Mouse (Mus musculus) layer of hippocampus, adult 2 months (tissue): ENCODE measurements around the gene Olfr49. TPM values are rescaled to one million over a fixed set of nuclear protein-coding genes. Genes with fewer than 3 reads are reported as not detected.

Source experiments
- DNase-seq, 2 experiments: peaks; one replicate each; pipeline ENCODE4 v3.0.0; 2022; ENCODE audit warnings: low spot score in 2 of 2
- H3K27ac ChIP-seq: fragments of 200-600 bp; 2 replicates; pipeline ENCODE4 v1.8.1; 2022
- H3K4me3 ChIP-seq: fragments of 200-600 bp; 2 replicates; pipeline ENCODE4 v1.8.1; 2022; ENCODE audit warnings: mild to moderate bottlenecking
- CTCF ChIP-seq: fragments of 200-600 bp; conservative IDR thresholded peaks from 2 replicates; pipeline ENCODE4 v1.8.1; 2022; ENCODE audit warnings: antibody characterized with exemption, mild to moderate bottlenecking, moderate library complexity
- total RNA-seq, 2 experiments: library from RNA; stranded (reverse); gene quantifications; 2 replicates each; pipeline ENCODE4 v1.2.3; 2021

Olfr49 gene
- total RNA-seq, 2 experiments from 2014 or later: not detected

DNA sequence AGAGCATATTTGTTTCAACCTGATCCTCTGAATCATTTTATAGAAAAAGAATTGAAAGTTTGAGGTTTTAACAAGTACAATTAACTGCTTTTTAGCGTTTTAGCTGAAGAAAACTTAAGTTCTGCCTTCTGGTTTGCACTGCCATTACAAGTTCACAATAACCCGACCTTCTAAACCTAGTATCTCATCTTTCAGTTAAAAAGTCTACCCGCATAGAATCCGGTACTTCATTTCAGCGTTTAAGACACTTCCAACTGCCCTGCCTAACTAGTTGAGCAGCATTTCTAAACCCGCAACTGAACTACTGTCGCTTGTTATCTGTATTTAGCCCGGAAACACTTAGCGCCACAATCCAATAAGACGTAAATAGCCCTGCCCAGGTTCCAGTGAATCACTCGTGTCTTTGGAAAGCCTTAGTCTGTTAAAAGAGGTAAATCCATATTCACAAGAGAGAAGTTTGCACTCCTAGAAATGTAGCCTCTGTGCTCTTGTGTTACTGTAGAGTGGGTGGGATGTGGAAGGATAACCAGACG lies 30.0 kb downstream of the Olfr49 start:
- peak overlapping the region; percentile 80 for H3K27ac ChIP-seq
- TF ChIP-seq CTCF: no peak
- H3K4me3 ChIP-seq: peak overlapping the region; percentile 85
- no peak for DNase-seq

DNA sequence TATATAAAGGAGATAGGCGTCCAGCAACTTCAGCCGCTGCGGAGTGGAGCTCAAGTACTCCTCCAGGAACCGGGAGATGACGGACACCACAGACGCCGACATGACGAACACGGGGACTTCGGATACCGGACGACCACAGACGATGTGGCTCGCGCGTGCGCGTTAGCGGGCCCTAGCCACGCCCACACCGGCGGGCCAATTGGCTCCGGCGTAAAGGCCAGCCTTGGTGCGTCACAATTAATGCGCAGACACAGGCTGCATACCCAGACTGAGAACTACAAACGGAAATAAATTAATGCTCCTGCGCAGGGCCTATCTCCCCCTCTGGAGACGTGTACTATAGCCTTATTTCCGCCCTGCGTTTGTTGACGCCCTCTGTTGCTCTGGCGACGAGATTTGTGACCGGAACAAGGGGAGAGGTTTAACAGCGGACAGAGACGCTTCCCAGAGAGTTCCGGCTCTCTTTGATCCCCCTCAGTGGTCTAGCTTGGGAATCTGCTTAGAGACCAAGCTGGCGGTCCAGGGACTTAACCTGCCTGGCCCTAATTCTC lies 30.9 kb downstream of the Olfr49 start, which contains the start of the genes Dad1 and Abhd4:
TSS of gene Dad1 (minus strand) at position 364 of the 551 bp plus-strand sequence.
TSS of gene Abhd4 (plus strand) at position 448 of the 551 bp plus-strand sequence.
- TF ChIP-seq CTCF: peak; percentile 48
- Histone ChIP-seq H3K27ac (peak within 1 kb of the TSS; percentile 80), H3K4me3 (peak within 1 kb of the TSS; percentile 85)
- DNase-seq: peak; percentile 97 to 98

DNA sequence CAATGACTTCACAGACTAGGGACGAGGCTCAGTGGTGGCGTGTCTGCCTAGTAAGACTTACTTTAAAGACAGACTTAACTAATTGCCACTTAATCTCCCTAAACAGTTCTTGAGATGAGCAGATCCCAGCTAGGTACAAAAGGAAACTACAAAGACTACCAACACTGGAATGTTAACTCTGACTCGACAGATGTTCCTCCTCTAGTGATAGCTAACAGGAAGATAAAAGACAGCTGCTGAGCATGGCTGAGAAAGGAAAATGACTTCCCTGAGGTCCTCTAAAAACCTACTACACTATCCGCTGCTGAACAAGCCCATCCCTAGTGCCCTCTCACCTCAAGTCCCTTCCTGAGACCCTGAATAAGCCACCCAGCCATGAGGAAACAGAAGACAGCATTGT lies 34.6 kb downstream of the Olfr49 start:
- no peak overlapping the region for H3K4me3 ChIP-seq
- H3K27ac ChIP-seq: no peak overlapping the region
- DNase-seq: no peak
- TF ChIP-seq CTCF: no peak

DNA sequence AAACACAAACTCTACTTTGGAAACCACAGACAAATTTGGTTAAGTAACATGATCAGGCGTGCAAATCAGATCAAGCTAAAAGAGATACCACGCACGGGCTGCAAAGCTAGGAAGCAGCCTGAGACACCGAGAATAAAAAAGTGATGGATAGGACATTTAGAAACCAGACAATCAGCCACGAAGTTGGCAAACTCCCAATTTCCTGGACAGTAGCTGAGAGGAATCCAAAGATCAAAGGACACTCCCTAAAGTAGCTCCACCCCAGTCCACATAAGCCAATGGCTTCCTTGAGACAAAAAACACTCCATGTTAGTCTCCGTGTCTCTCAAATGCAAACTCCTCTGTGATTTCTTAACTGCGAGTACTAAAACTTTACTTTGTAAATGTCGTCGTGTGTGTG lies 35.4 kb downstream of the Olfr49 start:
- no peak overlapping the region for H3K27ac ChIP-seq
- H3K4me3 ChIP-seq: no peak overlapping the region
- DNase-seq: no peak
- TF ChIP-seq CTCF: no peak

DNA sequence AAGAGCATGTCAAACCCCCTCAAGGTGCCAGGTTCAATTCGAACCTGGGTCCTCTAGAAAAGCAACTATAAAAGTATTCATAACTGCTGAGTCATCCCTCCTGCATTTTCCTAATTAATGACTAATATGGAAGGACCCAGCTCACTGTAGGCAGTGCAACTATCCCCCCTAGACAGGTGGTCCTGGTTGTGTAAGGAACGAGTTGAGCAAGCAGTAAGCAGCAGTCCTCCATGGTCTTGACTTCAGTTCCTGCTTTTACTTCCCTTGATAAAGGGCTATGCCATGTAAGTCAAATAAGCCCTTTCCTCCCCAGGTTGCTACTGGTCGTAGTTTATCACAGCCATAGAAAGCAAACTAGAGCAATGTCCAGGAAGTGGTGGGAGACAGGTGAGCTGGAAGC lies 38.5 kb downstream of the Olfr49 start:
- Histone ChIP-seq H3K4me3 (no peak overlapping the region), H3K27ac (no peak overlapping the region)
- no peak for TF ChIP-seq CTCF
- no peak for DNase-seq

DNA sequence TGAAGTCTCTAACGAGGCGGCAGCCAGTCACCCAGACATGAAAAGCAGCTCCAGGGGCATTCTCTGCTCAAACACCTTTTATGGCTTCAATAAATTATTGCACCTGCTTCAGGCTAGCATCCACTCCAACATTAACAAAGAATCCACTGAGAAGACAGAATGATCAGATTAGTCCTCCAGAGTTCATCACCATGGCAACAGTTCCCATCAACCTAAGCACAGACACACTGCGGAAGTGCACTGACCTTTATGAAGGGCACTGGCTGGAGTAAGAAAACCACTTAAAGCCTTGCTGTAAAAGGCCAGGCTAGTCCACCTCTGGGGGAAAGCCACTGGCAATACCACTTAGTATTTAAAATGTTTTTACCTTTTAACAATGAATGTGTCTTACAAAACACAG lies 40.6 kb downstream of the Olfr49 start:
- H3K27ac ChIP-seq: no peak overlapping the region
- TF ChIP-seq CTCF: no peak
- DNase-seq: no peak
- H3K4me3 ChIP-seq: no peak overlapping the region

DNA sequence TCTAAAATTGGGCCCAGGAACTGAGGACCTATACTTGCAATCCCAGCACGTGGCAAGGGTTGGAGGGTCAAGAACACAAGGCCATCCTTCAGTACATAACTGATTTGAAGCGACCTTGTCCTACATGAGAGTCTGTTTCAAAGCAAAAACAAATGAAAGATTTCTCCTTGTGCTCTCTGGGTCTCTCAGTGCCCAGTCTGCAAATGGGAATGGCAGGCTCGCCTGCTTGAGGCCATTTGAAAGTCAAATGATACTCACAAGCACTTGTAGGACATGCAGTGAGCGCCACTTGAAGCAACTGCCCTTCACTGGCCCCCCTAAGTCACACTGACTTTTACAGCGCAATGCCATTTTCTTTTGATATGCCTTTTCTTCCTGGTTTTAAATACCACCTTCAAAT lies 44.2 kb downstream of the Olfr49 start:
- TF ChIP-seq CTCF: no peak
- DNase-seq: no peak
- no peak overlapping the region for H3K4me3 ChIP-seq
- H3K27ac ChIP-seq: peak overlapping the region; percentile 28; the same call in 1 of the 2 replicates

DNA sequence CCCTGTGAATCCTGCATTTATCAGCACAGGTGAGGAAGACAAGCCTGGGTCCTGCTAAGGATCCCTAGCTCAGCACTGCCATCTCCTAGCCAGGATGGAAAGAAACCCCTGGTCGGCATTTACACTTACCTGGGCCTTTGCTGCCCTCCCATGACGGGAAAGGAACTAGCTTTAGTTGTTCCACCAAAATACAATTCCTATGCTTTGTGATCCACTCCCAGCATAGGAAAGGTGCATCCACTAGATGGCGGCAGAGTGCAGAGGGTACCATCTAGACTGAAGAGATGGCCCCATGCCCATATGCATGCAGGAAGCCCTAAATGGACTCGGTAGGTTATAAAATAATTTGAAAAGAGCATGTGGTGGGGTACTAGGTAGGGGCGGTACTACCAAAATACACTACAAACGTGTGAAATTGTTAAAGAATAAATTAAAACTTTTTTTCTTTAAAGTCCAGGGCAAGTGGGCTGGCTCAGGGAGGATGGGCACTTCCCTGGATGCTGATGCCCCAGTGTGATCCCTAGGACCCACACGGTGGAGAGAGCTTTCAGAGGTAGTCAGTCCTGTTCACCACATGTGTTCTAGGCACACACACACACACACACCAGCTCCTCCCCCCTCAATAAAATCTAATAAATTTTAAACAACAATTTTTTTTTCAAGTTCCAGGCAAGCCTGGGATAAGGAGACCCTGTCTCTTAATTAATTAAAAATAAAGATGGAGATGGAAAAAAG lies 45.6 kb downstream of the Olfr49 start:
- peak; percentile 96 for TF ChIP-seq CTCF
- H3K4me3 ChIP-seq: no peak overlapping the region
- no peak overlapping the region for H3K27ac ChIP-seq
- DNase-seq: peak; percentile 66 to 85

DNA sequence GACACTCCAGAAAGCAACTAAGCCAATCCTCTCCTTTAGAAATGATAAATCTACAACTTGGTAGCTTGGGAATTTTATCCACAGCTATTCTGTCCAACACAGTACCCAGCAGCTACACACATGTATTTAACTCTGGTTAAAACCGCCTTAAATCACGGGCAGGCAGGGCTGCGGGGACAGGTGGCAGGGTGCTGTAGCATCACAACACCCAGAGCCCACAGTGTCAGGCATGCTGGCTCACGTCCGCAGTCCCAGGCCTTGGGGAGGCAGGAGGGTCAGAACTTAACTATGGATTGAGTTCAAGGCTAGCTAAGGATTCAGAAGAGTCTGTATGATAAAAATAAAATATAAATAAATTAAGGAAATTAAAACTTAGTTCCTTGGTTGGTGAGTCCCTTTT lies 47.9 kb downstream of the Olfr49 start:
- no peak for TF ChIP-seq CTCF
- Histone ChIP-seq H3K27ac (no peak overlapping the region), H3K4me3 (no peak overlapping the region)
- DNase-seq: no peak

DNA sequence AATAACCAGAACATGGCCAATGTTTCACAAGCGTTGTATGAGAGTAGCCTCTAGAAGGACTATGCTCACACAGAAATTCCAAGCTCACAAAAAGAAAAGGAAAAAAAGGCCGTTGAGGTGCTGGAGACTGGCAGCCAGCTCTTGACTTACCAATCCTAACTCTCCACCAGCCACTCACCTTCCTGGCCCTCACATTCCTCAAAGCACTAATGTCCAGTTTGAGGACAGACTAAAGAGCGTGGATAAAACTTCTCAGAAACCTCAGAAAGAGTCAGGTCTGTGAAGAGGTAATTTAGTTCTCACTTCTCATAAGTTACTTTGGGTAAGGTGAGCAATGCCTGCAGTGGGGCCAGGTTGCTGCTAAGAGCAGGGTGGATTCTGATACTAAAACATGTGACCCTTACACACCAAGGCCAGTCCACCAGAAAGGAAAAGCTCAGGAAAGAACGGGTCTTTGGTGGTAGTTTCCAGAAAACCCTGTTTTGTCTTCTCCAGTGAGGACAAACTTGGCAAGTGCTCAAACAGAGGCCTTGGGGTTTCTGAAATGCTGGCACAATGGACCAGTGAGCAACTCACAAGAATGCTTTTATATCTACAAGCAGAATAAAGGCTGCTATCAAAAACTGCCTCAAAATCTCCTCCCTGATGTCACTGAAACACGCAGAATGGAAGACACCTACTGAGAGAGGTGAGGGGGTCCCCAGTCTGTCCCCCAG lies 48.8 kb downstream of the Olfr49 start:
- no peak for TF ChIP-seq CTCF
- H3K27ac ChIP-seq: no peak overlapping the region
- no peak overlapping the region for H3K4me3 ChIP-seq
- no peak for DNase-seq

DNA sequence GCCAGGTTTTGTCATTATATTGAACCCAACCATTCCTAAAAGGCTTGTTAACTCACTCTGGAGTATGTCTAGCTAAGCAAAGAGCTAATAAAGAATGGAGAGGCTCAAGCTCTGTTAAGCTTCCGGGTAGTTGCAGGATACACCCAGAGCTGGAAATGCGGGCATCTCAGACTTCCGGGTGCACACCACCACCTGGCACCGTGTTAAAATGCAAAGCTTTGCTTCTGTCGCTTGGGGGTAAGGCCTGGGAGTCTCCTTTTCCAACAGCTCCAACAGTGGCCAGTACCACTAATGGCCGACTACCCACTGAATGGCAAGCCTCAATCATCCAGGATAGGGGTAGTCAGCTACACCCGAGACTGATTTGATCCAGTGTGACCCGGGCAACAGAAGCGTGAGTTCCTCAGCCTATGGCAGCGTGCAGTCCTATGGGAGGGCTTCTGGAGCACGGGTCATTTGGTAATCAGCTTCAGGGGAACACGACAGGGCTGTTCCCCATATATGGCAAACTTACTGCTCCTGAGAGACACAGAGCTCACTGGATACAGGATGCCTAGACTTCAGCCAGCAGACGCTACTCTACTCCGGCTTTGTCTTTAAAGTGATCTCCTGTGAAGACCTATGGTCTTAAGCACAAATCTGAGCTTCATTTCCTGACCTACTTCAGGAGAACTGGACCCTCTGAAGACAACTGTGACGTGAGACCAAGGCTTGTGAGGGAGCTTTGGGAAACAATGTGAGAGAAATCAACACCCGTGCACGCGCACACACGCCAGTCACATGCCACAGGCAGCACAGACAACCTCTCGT lies 50.3 kb downstream of the Olfr49 start:
- no peak overlapping the region for H3K4me3 ChIP-seq
- no peak overlapping the region for H3K27ac ChIP-seq

DNA sequence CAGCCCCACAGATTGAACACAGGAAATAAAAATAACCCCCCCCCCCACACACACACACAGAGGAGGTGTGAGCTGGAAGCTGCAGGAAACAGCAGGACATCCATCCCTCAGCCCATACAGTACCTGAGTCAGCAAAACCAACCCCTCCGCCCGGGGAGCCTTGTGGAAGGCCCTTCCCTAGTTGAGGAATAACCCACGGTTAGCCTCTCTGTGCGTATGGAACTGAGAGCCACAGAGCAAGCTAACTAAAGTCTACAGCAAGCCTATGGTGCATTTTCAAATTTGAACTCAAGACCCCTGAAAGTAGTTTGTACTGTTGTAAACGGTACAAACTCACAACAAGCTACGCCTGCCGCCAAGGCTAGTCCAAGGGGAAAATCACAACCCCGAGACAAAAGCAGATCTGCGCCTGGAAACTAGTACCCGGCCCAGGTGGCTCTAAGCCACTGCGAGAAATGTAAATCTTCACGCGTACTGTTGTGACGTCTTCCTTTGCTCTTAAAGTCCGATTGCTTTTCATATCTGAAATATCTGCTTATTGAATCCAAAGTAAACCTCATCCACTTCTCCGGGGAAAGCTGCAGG lies 51.1 kb downstream of the Olfr49 start:
- Histone ChIP-seq H3K4me3 (0 out of 2 replicates have a peak overlapping the region, but pooled peaks have one; percentile 8), H3K27ac (peak overlapping the region; percentile 20; the same call in 1 of the 2 replicates)
- TF ChIP-seq CTCF: no peak
- DNase-seq: peak in 1 of 2 experiments; percentile 18

More for the DNA sequence above, 50.3 kb downstream of the Olfr49 start:
- no peak for DNase-seq
- TF ChIP-seq CTCF: no peak
